Mouse (Mus musculus): ENCODE results near the gene Ttf1. TPM values are rescaled to one million over a fixed set of nuclear protein-coding genes. Genes with fewer than 3 reads are reported as not detected.
"Not testable (repeated sequence)": the region's sequence is repeated elsewhere in the genome, so short reads cannot be mapped to it uniquely, and the experiment has no call there.

Ttf1 gene
- total RNA-seq, 4 experiments from 2014 or later, result 9.6 to 13.4 (median 10.2) TPM

DNA sequence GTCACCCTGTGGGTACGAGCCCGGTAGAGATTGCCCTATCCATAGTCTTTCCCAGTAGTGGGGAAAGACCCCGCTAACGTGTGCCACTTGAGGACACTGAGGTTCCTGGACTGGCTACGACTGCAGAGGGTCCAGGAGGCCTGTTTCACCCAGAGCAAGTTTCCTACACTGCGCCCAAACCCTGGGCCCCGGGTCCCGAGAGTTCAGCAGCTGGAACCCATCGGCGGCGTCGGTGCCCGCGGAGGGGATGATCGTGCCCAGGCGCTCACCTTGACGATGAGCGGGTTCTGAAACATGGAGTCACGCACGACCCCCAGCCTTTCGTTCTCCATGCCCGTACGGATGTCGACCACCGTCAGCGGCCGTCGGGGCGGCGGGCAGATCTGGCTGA lies 5.5 kb upstream of the Ttf1 start:
- DNase-seq (ENCODE audit: low spot score in 2 of 2), result no peak

DNA sequence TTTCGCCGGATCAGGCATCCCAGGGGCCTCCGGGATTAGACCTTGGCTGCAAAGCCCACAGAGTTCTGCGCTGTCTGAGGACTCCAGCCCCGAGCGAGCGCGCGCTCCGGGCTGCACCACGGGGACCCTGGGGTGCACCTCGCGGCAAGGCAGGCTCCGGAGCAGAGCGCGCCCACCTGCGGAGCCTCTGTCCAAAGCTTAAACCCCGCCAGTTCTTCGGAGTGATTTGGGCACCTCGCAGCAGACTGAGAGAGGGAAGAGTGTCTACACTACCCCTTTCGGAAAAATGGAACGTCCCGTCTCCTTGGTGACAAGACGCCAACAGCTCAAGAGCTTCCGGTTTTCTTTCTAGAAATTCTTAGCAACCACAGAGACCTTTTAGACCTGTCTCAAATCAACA lies 5.1 kb upstream of the Ttf1 start, which contains the start of gene Cfap77:
TSS of gene Cfap77 (minus strand) at position 76 of the 400 bp plus-strand sequence.
- peak in 1 of 2 experiments; percentile 16 for DNase-seq (ENCODE audit: low spot score in 2 of 2)

DNA sequence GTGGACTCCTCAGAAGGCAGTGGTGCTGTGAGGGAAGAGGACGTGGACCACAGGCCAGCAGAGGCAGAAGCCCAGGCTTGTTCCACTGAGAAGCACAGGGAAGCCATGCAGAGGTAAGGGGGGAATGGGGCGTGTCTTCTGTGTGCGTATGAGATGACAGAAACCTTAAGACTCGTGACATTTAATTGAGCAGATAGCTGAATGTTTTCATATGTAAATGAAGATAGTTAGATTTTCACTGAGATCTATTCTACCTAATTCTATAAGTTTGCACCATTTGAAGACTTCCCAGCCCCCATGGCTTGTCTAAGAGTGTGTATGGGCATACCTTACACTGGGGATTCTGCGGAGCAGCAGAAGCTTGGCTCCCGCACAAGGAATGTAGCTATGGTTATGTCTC lies 5.7 kb downstream of the Ttf1 start:
- DNase-seq (ENCODE audit: low spot score in 2 of 2), result no peak

DNA sequence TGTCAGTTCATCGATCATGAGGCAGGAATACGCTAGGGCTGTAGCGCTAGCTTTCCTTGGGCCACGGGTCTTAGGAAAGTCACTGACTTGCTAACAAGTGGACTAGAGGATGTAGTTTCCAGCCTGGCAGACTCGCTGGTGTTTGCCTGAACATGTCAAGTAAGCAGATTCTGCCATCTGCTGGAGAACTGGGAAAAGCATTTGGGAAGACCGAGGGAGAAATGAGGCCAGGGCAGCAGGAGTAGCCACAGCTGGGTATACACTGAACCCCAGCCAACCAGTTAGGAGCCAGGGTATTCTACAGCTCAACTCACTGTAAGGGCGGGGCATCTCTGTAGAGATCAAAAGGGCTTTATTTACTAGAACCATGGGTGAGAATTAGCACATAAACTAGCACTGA lies 6.3 kb downstream of the Ttf1 start:
- DNase-seq (ENCODE audit: low spot score in 2 of 2), result no peak

DNA sequence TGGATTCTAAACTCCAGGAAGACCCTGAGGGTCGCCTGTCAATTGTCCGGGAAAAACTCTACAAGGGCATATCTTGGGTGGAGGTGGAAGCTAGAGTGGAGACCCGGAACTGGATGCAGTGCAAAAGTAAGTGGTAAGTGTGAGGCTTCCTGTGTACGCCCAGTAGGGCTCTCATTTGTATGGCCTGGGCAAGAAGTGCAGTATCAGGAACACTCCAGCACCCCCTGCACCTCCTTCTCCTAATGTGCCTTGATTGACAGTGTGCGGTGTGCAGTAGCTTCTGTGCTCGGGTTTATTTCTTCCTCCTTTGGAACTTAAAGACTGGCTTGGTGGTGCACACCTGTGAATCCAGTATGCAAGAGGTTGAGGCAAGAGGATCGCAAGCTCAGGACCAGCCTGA lies 14.6 kb downstream of the Ttf1 start:
- no peak for DNase-seq (ENCODE audit: low spot score in 2 of 2)

DNA sequence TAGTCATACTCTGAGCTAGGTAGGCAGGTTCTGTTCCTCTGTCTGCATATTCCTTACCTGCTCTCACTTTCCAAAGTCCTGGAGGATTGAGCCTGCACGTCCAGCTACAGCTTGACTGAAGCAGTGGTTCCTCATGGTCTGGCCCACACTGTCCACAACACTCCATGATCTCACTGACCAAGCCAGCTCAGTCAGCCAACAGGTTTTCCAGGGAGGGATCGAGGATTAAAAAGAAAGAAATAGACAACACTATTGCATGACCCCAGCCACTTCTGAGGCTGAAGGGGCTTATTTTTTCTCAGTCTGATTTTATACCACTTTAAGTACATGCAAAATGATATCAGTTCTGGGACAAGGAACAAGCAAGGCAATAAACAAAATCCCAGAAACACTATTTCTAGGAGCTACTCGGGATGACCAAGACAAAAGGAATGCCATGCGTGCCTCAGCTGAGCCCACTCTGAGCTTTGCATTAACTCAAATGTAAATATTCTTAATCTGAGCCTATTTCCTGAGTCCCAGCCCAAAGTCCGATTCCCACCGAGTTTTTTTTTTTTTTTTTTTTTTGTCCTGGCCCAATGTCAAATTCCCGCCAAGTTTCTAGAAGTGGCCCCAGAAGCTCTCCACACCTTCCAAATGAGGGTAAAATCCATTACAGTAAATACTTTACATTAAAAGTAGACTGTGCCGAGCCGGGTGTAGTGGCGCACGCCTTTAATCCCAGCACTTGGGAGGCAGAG lies 15.4 kb downstream of the Ttf1 start:
- no peak for DNase-seq (ENCODE audit: low spot score in 2 of 2)

DNA sequence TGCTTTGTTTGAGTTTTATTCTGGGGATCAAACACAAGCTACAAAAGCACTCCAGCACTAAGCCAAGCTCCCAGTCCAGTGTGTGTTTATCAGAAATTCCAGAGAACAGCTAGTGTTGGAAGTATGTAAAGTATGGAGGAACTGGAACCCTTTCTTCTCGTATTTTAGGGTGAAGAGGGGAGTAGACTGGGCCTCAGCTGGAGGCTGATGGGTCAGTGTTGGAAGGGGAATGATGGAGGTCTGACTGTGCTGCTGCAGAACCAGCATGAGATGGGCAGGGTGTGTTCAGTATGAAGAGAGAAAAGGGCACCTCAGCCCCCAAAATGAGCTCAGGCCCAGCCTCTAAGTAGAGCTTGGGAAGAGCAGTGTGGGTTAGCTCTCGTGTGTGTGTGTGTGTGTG lies 16.2 kb downstream of the Ttf1 start:
- DNase-seq (ENCODE audit: low spot score in 2 of 2), result no peak

DNA sequence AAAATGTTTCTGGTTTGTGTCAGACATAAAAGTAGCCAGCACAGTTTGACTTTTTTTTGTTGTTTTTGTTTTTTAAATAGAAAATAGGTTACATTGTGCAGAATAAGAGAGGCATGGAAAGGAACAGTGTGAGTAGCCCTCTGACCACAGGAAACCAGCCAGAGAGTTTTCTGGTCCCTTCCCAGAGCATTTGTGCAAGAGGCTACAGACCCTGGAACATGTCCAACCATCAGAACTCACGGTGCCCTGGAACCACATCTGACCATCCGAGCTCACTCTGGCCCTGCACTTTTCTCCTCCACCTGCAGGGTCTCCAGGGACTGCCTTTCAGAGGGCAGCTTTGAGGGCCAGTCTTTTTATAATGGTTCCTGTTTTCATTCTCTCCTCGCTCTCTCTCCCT lies 21.9 kb downstream of the Ttf1 start:
- DNase-seq (ENCODE audit: low spot score in 2 of 2), result no peak

DNA sequence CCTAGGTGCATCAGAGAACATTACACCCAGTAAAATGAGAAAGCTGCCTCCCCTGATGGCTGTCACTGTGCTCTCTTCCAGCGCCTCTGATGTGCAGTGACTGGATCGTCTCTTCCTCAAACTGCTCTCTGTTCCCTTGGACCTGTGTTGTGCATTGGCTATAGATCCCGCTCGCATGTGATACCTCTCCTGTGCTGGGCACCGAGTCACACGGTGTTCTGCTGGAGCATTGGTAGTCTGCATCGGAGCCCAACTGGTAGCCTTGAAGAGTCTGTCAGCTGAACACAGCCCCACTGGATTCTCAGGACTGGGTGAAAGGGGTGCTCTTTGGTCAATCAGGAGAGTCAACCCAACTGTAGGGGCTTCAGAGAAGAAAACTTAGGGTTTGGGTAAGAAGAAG lies 26.0 kb downstream of the Ttf1 start:
- no peak for DNase-seq (ENCODE audit: low spot score in 2 of 2)

DNA sequence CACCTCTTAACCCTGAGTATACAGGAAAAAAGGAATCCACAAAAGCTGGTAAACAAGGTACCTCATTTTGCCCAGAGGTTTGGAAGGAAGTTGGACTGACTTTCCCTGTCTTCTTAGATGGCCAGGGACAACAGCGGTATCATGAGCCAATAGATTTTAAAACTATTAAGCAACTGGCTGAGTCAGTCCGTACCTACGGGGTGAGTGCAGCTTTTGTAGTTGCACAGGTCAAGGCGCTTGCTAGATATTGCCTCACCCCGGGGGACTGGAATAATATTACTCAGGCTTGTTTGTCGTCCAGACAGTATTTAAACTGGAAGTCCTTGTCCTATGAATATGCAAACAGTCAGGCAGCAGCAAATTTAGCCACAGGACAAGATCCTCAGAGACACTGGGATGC lies 29.2 kb downstream of the Ttf1 start:
- not testable (repeated sequence) for DNase-seq (ENCODE audit: low spot score in 2 of 2)

DNA sequence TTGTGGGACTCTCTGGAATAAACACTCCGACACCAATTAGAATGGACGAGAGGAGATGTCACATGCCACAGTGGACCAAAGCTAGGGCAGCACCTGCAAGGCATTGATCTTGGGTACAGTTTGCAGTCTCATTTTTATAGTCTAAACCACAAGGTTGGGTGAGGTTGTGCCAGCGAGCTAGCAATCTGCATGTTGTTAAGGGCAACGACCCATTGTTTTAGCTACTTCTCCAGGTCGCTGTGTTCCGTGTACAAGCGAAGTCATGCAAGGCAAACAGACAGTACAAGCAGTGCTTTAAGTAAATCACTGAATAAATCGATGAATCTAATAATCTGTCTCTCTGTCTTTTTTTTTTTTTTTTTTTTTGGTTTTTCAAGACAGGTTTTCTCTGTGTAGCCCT lies 35.6 kb downstream of the Ttf1 start:
- DNase-seq (ENCODE audit: low spot score in 2 of 2), result no peak

DNA sequence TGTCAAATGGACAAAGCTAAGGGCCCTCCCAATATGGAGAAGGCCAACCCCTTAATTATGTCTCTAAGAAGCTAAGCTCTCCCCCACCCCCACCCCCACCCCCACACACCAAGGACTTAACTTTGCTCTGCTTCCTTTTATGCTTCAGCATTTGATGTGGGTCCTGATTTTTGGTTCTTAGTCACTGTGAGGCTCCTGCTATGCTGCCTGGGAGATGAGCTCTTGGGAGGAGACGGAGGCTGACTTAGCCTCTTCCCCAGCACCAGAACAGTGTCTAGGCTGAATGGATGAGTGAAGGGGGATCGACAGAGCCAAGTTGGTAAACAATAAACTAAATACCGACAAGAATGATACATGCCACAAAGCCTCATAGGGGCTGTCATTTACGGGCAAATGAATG lies 36.7 kb downstream of the Ttf1 start:
- DNase-seq (ENCODE audit: low spot score in 2 of 2), result no peak

DNA sequence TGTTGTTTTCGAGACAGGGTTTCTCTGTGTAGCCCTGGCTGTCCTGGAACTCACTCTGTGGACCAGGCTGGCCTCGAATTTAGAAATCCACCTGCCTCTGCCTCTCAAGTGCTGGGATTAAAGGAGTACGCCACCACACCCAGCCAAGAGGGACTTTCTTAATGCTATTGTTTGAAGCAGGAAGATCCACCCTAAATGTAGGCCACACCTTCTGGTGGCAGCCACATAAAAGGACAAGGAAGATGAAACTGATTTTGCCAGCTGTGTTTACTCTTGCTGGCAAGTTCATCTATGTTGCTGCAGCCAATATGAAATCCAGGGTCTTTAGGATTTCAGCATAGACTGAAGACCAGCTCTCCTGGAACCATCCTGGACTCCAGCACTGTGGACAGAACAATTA lies 37.4 kb downstream of the Ttf1 start:
- DNase-seq (ENCODE audit: low spot score in 2 of 2), result no peak

DNA sequence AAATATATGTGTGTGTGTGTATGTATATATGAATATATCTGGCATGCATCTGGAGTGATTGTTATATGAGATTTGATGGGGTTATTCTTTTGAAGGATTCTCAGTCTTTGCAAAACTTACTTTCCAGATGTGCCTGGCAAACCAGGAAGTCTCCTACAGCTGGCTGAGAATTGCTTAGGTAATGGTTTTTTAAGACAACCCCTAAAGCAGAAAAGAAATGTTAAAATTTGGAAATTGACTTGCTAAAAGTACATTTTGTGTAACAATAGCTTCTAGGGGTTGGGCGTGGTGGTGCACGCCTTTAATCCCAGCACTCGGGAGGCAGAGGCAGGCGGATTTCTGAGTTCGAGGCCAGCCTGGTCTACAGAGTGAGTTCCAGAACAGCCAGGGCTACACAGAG lies 37.9 kb downstream of the Ttf1 start:
- DNase-seq (ENCODE audit: low spot score in 2 of 2), result not testable (repeated sequence)

DNA sequence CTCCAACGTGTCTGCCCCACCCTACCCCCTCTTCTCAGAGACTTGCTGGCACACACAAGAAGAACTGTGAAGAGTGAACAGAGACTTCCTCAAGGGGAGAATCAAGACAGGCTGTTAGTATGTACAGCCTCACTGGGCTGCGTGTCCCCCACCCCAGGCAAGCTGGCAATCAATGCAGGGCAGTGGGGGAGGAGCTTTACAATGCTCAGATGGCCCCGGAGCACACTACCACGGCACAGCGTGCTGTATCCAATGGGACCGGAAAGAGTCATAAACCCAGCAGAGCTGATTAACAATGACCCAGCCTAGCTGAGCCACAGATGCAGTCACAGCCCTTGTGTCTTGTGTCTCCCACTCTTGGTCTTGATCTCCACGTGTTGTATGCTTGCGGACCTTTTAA lies 38.7 kb downstream of the Ttf1 start:
- no peak for DNase-seq (ENCODE audit: low spot score in 2 of 2)

DNA sequence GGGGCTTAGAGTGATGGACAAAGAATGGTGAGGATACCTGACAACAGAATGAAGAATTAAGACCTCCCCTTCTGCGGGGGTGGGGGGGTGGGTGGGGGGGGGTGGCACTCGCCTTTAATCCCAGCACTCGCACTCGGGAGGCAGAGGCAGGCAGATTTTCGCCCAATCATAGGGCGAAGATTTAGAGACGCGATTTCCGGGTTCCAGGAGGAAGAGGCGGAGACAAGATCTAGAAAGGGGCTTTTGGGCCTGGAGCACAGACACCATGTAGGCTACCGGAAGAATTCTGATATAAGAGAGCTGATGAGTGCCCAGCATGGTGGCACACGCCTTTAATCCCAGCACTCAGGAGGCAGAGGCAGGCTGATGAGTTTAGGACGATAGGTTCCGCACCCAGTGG lies 39.6 kb downstream of the Ttf1 start:
- no peak for DNase-seq (ENCODE audit: low spot score in 2 of 2)

DNA sequence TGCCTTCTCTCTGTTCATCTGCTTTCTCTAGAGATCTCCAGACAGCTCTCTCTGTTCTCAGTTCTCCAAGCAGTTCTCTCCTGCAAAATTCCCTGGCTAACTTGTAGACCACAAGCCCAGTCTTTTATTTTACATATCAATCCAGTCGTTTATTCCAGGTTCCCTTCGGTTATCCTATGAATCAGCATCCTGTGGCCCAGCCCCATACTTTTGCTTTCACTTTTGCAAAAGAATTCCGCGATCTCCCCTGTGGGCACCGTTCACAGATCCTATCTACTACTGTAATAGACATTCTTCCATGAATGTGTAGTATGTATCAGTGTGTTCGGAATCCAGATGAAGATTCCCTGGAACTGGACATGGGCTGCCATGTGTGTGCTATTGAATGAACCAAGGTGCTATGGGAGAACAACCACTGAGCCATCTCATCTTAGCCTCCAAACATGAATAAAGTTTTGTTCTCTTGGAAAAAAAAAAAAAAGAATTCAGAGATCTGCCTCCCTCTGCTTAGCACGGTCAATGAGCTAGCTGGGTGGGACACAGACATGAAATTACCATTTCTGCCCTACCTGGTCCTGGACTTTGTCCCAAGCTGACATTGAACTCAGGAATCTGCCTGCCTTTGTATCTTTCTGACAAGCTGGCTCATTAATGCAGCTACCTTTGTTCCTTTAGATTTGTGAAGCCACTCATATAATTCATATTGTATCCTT lies 40.9 kb downstream of the Ttf1 start:
- no peak for DNase-seq (ENCODE audit: low spot score in 2 of 2)

DNA sequence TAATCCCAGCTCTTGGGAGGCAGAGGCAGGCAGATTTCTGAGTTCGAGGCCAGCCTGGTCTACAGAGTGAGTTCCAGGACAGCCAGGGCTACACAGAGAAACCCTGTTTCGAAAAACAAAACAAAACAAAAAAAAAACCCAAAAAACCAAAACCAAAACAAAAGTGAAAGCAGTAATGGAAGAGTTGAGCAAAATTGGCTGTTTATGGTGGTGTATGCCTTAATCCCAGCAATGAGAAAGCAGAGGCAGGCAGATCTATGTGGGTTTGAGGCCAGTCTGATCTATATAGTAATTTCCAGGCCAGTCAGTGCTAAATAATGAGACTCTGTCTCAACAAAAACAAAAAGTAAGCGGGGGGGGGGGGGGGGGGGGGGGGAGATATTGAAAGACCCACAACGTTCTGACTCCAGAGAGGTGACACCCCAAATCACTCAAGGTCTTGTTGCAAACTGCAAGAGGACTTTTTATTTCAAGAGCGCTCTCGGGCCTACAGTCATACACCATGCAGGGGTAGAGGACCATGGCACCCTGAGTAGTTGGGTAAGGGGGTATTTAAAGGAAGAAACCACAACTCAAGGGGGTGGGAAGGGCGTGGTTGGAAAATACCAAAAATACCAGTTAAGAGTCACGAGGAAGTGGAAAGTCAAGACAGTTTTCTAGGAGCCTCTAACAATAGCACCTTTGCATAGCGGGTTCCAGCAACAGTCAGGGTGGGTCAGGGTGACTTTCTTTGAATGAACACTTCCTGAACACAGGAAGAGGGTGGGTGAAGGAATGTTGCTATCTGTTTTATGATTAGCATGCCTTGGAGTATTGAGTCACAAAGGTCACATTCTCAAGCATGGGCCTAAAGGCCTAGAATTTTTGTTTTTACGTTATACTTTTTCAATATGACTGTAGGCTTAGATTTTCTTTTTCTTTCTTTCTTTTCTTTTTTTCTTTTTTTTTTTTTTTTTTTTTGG lies 42.6 kb downstream of the Ttf1 start:
- DNase-seq (ENCODE audit: low spot score in 2 of 2), result not testable (repeated sequence)

DNA sequence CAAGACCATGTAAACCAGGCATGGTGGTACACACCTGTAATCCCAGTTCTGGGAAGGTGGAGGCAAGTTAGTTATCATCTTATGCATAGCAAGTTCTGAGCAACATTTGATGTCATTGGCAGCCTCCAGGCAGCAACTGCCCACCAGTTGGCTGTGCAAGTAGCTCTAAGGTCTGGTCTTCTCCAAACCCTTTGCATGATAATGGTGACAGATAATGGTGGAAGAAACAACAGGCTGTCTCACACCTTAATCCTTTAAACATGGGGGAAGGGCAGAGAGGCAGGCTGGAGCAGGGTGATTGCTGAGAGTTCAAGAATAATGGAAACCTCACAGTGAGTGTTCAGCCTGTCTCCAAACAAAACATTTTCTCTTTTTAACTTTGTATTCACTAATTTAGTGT lies 60.9 kb downstream of the Ttf1 start:
- no peak for DNase-seq (ENCODE audit: low spot score in 2 of 2)

DNA sequence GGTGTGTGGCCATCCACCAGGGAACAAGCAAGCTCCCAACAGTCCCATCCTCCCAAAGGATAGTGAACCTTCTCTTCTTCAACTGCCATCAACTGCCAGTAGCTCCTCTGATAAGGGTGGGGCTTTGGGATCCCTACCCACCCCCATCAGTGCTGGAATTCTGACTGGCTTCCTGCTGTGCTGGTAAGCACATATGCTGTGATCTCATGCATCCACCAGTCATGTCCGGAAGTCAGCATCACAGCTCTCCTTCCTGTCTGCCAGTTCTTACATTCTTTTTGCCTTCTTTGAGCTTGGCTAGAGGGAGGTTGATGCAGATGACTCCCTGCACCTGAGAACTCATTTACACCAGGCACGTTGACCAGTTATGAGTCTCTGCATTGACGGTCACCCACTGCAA lies 62.4 kb downstream of the Ttf1 start:
- no peak for DNase-seq (ENCODE audit: low spot score in 2 of 2)

DNA sequence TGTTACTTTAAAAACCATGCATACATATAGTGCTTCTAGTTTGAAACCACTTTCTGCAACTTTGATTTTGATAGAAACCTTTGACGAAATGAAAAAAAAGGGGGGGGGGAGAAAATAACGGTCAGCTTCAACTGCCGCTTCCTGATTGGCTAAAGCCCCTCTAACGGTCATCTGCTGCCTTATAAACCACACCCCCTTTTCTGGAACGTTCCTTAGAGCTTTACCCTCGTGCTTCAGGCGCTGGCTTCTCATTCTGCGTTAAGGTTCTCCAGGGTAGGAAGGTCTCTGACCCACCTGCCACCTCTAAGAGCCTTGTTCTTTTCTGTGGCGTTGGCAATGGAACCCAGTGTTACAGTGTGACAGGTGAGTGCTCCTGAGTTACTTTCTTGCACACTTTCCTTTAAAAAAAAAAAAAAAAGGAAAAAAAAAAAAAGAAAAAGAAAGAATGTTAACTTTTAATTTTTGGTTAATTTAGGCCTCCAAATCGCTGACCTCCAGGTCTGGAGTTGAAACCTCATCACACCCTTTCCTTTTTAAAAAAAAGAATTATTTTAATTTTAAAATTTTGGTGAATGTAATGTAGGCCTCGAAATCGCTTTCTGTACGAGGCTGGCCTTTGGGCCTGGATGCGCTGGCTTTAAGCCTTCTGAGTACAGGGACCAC lies 64.0 kb downstream of the Ttf1 start, which contains the start of gene Setx:
TSS of gene Setx (plus strand) at position 275 of the 663 bp plus-strand sequence.
- no peak for DNase-seq (ENCODE audit: low spot score in 2 of 2)
